Mouse (Mus musculus): ENCODE data around the gene Ift122.

Ift122 gene

DNA sequence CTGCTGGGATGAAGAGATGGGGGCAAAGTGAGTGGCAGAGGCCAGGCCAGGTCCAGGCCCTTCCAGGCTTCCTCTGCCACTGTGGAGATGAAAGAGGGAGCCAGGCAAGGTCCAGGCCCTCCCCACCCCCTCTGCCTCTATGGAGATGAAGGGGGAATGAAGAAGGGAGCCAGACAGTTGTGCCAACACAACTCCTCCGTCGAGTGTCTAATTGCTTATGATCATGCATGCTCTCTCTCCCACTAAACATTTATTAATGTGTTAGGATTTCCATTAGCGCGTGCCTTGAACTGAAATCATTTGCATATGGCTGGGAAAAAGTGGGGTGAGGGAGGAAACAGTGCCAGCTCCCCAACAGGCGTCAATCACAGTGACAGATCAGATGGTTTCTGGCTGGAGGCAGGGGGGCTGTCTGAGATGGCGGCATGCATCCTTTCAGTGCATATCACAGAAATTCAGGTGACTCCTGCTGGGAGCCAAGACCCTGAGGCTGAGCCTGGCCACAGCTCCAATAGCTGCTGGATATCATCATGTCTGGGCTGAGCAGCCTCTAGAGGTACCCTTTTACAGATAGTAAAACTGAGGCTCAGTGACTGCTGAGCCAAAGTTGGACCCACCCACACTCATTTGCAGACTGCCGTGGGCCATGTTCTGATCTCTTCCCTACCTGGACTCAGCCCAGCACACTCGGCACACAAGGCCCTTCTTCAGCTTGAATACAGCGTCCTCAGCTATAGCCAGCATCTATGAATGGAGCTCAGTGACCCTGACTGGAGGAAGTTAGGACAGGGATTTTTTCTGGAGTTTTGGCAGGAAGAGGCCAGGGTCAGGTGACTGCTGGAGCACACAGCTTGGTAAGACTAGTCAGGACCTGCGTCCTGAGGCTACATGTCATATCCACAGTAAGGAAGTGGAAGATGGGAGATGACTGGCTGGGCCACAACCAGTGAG is 74.3 kb downstream of the Ift122 start:
- no peak for DNase-seq

DNA sequence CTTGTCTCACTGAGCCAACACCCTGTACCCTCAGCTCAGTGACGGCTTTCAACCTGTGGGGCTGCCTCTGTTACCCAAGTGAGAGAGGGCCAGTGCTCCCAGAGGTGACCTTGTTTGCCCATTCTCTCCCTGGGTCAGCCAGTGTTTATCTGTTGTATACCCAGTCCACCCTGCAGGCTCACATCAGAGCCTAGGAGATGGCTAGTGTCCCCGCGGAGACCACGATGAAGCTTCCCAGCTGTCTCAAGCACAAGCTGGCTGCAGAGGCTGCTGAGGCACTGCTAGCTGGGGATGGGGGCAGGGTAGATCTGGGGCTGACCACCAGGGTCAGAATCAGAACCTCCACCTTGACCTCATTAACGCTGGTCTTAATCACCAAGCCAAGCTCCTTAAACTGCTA is 76.7 kb downstream of the Ift122 start:
- DNase-seq: no peak

DNA sequence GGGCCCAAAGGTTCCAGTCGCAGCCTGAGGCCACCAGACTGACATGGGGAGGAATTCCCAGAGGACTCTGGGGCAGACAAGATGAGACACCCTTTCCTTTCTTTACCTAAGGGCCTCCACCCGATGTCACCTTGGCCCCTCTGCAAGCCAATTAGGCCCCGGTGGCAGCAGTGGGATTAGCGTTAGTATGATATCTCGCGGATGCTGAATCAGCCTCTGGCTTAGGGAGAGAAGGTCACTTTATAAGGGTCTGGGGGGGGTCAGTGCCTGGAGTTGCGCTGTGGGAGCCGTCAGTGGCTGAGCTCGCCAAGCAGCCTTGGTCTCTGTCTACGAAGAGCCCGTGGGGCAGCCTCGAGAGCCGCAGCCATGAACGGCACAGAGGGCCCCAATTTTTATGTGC is 78.4 kb downstream of the Ift122 start, which contains the start of gene Rho:
Gene Rho, plus strand, starts transcription at position 110 of the 400 bp plus-strand sequence.
- no peak for DNase-seq

DNA sequence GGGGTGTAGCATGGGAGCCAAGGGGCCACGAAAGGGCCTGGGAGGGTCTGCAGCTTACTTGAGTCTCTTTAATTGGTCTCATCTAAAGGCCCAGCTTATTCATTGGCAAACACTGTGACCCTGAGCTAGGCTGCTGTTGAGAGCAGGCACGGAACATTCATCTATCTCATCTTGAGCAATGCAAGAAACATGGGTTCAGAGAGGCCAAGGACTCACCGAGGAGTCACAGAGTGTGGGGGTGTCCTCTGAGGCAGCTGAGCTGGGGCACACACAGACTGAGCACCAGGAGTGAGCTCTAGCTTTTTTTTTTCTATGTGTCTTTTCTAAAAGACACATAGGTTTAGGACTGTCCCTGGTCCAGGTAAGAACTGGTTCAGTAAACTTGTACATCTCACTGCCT is 79.1 kb downstream of the Ift122 start:
- no peak for DNase-seq

DNA sequence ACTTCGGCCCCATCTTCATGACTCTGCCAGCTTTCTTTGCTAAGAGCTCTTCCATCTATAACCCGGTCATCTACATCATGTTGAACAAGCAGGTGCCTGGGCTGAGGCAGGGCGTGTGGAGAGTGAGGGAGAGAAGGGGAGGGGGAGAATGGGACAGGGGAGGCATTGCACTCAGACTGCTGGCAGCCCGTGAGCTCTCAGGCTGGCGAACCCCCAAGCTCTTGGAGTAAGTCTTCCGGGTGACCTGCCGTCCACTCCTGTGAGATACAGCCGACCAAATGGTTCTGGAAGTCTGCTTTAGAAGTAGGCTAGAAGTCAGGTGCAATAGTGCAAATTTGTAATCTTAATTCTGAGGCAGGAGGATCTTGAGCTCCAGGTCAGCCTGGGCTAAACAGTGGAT is 82.3 kb downstream of the Ift122 start:
- no peak for DNase-seq

DNA sequence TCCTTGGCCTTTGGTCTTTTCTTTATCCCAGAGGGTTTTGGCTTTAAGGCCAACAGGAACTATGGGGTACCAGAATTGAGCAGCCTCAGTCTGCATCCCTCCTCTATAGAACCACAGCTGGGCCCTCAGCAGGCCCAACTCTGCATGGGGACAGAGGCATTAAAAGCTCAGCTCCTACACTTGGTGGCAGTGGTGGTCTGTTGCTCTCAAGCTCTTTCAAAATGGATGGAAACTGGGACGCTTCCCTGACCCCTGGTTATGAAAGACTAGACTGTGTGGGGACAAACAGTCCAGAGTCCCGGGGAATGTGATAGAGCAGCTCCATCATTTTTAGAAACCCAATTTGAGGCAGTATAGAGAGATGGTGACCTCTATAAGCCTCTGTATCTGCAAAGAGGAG is 84.7 kb downstream of the Ift122 start:
- DNase-seq: no peak

DNA sequence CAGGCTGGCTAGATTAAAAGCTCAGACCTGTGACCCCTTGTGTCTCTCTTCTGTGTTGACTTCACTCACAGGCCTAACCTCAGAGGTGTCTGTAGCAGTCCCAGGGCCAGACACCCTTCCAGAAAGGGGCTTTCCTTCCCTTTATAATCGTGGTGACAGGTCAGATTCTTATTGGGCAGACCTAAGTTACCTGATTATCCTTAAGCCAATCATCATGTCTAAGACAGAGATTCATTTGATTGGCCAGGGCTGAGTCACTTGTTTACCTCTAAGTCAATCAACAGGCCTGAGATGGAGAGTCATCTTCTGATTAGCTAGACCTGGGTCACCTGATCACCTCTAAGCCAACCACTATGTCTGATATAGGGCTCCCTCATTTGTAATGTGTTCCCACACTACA is 85.5 kb downstream of the Ift122 start:
- no peak for DNase-seq

DNA sequence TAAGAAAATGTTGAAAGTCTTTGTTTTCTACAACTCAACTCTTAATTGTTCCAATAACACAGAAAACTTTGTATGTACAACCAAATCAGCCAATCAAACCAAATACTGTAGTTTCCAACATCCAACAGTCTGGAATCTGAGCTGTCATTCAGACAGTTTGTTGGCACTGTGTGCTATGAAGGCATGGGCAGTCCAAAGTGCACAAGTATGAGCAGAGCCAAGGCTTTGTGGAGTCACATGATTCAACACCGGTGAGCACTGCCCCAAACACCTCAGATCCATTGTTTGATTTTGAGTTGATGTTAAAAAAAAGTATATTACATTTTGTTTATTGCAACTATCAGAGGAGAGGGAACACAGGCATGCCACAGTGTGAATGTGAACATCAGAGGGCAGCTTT is 87.3 kb downstream of the Ift122 start:
- no peak for DNase-seq

DNA sequence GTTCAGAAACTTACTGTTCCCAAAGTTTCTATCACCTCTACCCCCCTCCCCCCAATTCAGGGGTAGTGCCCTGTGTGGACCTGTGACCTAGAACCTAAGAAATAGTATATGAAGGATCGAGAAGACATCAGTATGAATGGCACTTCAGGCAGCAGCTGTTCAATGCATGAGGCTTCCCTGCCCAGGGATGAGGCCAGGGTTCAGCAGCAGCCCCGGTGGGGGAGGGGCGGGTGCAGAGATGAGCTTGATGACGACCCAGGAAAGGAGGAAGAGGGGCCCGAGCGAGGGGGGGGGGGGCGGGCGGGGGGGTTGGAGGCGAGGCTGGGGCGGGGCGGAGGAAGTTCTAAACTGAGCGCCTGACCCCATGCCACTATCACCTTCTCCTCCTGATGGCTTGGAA is 87.9 kb downstream of the Ift122 start:
- no peak for DNase-seq

DNA sequence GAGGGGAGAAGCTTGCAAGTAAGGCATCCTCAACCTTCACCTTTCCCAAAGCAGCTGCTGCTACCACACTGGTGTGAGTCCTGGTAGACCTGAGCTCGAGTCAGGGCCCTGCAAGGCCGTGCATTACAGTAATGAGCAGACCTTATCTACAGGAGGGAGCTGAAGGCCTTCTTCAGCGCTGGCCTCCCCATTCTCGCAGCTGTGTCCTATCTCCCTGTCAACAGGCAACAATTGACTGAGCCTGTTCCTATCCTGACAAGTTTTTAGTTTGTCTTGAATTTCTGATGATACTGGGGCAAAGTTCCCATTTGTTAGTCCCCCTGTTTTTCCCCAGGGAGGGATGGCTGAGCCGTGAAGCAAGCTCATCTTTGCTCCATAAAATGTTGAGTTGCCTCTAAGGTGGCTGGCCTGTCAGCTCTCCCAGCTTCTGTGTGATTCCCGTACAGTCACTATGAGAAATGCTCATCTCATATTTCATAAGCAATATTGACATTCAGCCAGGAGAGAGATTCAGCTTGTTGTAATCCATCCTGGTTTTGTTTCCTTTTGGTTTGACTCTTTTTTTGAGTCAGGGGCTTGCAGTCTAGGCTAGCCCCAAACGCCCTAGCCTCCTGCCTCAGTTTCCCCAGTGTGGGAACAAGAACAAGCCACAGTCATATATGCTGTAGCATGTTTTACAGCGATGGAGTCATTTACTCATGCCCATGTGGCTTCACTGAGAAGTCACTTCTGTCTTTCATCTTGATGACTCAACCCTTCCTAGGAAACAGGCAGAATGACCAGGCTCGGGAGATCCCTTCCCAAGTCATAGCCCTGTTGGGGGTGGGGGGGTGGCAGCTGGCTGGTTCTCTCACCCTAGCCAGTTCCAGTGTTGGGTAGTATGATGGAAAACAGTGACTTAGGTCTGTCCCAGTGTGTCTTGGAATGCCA is 90.5 kb downstream of the Ift122 start:
- DNase-seq: no peak

DNA sequence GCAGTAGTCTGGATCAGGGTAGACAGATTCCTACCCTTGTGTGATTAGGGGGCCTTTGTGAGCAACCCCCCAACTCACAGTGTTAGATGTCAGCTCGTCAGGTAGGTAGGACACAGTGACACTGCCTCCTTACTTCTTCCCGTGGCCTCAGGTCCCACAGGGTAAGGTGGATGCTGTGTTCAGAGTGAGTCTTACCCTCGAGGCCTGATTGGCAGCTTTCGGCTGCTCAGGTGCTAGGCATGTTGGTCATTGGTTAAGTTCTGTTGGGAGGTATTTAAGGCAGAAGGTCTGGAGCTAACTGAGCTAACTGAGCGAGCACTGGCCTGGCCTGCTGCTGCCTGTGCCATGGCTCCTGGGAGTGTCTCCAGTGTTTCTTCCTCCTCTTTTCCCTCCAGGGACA is 91.4 kb downstream of the Ift122 start, which contains the start of gene H1foo:
Gene H1foo, plus strand, starts transcription at position 301 of the 400 bp plus-strand sequence.
- no peak for DNase-seq

DNA sequence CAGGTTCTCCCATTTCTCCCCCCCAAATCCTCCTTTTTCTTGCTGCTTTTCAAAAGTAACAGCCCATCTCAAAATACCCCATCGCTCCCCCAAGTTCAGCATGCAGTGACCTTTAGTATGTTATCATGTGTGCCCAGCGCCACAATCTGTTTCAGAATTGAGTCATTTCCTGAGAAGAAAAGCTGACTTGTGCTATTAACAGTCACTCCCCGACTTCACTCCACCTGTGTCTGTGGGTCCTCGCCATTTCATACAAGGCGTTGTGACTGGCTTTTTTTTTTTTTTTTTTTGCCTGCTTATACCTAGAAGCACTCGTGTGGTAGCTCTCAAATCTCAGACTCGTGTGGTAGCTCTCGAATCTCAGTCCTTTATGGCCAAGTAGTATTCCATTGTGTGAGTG is 92.4 kb downstream of the Ift122 start:
- DNase-seq: no peak

DNA sequence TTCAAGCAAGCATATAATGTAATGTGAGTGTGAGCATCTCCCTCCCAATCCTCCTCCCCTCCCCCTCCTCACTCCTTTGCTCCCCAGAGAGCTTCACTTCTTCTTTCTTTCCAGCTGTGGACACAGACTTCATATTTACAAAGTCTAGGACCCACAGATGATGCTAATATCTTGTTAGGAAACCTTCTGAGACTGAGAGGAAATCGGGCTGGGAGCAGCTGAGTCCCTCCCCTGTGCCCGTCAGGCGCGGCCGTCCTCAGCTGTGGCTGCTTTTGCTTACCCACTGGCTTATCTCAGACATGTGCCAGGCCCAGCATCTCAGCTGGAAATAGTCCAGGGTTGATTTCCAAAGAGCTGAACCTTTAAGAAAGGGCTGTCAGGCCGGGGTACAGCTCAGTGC is 93.1 kb downstream of the Ift122 start:
- DNase-seq: no peak

DNA sequence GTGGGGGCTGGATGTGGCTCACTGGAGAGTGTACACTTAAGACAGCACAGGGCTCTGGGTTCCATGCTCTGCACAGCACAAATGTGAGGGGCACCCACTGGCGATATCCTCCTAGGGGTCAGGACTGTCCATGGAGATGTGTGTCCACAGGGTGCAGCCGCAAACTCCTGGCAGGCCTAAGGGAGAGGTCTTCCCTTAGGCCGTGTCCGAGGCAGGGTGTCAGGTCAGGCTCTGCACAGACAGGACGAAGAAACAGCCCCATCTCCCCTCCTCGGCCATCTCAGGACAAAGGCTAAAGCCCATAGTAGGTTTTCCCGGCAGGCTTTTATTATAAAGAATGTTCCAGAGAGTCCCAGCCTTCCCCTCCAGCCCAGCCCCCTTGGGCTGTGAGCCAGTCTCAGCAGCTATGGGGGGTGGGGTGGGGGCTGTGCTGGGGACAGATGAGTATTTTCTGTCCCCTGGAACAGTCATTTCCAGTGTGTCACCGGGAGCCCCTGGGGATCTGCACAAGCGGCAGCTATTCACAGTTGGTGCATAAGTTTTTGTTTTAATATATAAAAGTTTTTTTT is 101.3 kb downstream of the Ift122 start:
- DNase-seq: no peak

DNA sequence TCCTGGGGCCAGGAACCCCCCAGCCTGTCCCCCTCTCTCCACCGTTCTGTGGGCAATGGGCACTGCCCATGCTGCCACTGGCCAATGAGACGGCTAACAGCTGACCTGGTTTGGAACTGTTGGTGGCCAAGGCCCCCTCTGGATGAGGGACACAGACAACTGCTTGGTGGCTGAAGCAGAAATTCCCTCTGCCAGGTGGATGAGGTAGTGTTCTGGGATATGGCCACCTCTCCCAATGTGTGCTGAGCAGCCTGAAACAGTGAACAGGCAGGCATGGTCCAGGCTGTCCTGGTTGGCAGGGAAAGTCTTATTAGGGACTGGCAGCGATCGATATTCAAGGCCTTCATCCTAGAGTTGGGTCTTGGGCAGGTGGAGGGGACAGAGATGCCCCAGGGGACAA is 101.9 kb downstream of the Ift122 start:
- DNase-seq: no peak

DNA sequence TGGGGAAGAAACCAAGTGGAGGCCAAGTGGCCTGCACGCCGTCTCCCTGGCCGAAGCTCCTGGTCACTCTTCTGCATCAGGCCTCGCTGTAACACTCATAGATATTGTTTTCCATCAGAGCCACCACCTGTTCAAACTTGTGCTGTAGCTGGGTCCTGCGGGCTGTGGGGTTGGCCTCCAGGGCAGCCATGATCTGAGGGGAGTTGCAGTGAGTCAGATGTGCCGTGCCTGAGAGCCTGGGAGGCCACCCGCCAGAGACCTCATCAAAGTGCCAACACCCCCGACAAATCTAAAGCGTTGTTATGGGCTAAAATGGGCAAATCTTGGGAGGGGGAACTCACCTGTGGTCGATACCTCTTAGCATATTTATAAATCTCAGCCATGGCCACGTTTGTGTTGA is 102.4 kb downstream of the Ift122 start:
- DNase-seq: no peak

DNA sequence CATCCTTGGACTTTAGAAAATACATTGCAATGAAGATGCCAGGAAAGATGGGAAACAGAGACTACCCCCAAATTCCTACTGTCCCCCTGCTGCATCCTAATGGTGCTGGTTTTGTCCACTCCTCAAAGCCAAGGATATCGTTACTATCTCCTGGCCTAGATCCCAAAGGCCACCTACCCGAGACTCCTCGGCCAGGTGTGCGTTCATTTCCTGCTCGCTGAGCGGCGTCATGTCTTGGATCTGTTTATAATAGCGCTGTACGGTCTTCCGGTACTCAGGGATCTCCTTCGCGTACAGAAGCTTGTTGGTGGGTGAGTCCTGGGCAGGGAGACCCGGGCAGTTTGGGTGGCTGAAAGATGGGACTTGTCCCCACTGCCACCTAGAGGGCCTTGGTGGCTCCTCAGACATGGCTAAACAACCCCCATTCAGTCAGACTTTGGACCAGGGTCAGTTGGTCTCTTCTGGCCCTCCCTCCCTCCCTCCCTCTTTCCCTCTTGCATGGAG is 103.2 kb downstream of the Ift122 start:
- no peak for DNase-seq

DNA sequence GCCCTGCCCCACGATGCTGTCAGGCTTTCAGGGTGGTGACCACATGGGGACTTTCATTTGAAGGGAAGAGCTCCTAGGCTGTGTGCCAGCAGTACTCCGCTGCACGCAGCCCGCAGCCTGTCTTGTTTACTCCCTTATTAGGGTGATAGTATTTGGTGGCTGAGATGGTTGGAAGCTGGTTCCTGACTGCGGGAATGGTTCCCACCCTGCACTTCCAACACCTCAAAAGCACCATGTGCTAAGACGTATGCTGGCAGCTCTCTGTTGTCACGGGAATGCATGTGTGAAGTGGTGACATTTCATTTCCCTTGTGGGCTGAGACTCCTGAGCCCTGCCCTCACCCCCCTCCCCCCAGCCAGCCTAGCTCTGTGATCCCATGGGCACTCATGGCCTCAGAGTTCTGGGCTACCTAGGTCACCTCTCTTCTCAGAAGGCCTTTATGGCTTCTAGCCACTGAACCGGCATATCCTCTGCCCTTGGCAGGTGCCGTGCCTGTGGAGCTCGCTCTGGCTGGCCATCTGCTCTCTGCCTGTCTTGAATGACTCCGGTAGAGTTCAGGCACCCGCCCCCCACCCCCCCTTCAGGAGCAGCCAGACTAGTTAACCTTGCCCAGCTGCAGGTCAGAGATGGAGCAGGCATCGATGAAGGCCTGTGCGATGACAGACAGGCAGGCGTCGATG is 103.8 kb downstream of the Ift122 start:
- no peak for DNase-seq

DNA sequence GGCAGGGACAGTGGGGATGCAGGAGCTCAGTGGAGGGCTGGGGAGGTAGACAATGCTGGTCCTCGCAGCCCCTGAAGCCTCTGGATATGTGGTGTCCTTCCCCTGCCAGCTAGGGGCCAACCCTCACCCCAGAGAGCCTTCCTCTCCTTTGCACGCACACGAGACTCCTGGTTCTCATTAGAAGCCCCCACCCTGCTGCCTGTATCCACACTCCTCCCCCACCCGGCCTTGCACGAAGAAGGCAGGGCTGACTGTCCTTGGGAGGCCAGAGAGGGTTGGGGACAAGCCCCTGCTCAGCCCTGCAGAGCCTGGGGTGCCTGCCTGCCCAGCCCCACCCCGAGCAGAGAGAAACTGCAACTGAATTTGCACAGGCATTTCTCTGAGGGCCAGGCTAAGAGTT is 104.4 kb downstream of the Ift122 start:
- DNase-seq: no peak

DNA sequence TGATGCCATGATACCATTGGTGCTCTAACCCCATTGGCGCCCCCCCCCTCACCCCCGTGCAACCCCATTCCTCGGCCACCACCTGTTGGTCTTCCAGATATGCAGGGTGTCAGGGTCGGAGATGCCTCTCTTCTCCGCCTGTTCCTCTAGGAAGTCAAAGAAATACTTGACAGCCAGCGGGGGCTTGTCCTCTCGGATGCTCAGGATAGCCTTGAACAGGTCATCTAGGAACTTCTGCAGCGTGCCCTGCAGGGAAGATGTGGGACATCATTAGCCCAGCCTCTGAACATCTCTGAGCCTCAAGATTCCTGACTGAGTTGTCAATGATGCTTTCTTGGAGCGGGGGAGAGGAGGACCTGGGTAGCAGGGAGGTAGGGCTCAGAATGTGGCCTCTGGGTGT is 105.2 kb downstream of the Ift122 start:
- no peak for DNase-seq

DNA sequence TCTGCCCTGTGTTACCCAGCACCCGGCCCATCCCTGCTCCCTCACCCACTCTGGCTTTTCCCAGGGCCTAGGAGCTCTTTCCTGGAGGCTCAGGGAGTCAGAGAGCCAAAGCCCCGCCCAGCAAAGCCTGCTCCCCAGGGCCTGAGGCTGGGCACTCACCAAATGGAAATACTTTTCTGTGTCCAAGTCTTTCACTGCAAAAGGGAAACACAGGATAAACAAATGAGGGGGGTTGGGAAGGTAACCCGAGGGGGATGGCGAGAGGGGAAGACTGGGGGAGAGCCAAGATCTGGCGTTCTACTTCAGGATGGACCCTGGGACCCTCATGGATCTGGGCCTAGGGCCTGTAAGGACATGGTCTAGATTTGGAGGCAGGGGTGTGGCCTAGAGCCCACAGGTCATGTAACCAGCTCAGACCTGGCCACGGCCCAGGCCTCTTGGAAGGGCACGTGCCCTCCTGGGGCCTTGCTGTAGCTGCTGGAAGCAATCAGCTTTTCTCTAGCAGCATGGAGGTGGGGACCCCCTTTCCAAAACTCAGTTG is 106.0 kb downstream of the Ift122 start:
- DNase-seq: no peak

DNA sequence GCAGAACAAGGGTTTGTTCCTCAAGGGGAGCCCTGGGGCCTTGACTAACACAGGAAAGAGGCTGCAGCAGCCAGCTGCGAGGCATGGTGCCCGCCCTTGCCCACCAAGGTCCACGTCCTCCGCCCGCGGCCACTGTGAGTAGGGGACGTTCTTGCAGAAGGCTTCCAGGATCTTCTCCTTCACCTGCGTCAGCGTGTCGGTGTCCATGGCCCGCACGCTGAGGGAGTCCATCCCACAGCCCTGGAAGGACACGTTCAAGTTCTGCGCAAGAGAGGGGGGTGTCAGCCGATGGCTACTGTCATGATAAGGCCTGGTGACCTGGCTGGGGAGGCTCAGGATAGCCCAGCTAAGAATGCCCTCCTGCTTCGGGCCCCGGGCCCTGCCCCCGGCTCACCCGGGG is 107.1 kb downstream of the Ift122 start:
- no peak for DNase-seq

Data from right cerebral cortex, postnatal 25 days (tissue).